In the genomic region with DNA sequence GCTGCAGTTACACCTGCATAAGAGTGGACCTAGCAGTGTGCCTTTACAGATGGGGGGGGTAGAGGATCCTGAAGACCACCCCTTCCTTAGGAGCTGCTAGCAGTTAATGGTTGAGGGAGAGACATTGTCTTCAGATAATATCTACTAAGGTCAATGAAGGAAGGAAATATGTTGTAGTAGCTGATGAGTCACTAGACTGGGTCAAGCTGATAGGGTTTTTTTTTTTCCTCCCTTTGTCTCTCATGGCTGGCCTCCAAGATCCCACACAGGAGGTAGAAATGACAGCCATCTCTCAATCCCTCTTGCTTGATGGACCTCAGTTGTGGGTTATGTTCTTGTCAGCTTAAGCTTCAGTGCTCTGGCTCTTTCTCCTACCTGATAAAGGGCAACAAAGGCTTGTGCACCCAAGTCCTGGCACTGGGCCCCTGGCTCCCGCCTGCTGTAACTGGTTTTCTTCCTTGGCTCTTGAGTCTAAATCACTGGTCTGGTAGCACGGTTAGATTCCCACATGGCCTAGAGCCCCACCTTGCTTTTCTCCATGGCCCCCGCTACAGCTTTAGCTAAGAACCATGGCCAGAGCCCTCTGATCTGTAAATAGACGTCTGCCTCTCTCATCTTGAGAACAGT, we compare ENCODE assay signal across 12 mouse cellular contexts. TPM values are rescaled to one million over a fixed set of nuclear protein-coding genes. Genes with fewer than 3 reads are reported as not detected.
DNase-seq lines count a peak whose midpoint lies in the region; ATAC-seq and TF ChIP-seq lines count a peak whose summit lies in the region.
"Had no signal": no experiment of that assay in that cellular context is flagged by ENCODE, and none has a peak within 500 bp of the region (broad histone marks: within the 10 kb centered on the region; RNA-seq: fewer than 3 reads in every experiment).

No protein-coding gene starts in this region.

- H3K9ac ChIP-seq in lung, postnatal 0 days (replicated peaks; ENCODE audit: low read depth) = no peak overlapping the region
- no peak overlapping the region for H3K9ac ChIP-seq in kidney, embryonic 14.5 days (ENCODE audit: low read depth, low read length)
- H3K9ac ChIP-seq: limb, embryonic 15.5 days had no signal

- TF ChIP-seq EP300 in lung, postnatal 0 days (IDR thresholded peaks at IDR 0.05) = peak; percentile 79

- H3K4me3 ChIP-seq in heart, embryonic 10.5 days = no peak overlapping the region
- no peak overlapping the region for H3K4me3 ChIP-seq in lung, postnatal 0 days (ENCODE audit: low read depth, low read length)
- H3K4me3 ChIP-seq in kidney, embryonic 14.5 days (ENCODE audit: low read length) = no peak overlapping the region
- H3K4me3 ChIP-seq: hindbrain, embryonic 10.5 days; limb, embryonic 15.5 days had no signal

- no peak overlapping the region for H3K4me2 ChIP-seq in lung, postnatal 0 days (replicated peaks; ENCODE audit: low read depth, low read length)
- H3K4me2 ChIP-seq in kidney, embryonic 14.5 days (replicated peaks; ENCODE audit: low read depth, low read length) = no peak overlapping the region
- H3K4me2 ChIP-seq: limb, embryonic 15.5 days had no signal

- no peak overlapping the region for H3K27ac ChIP-seq in heart, embryonic 10.5 days
- H3K27ac ChIP-seq in lung, postnatal 0 days (ENCODE audit: low read length) = no peak overlapping the region
- no peak overlapping the region for H3K27ac ChIP-seq in kidney, embryonic 14.5 days (ENCODE audit: low read depth, low read length)
- H3K27ac ChIP-seq: hindbrain, embryonic 10.5 days; limb, embryonic 15.5 days had no signal

- TF ChIP-seq CTCF in lung, postnatal 0 days (IDR thresholded peaks at IDR 0.05) = no peak

- no peak for ATAC-seq in lung, postnatal 0 days
- ATAC-seq in kidney, embryonic 14.5 days (ENCODE audit: low FRiP score, low TSS enrichment) = no peak

- peak; percentile 29 for DNase-seq in heart, adult 8-10 months (ENCODE audit: low spot score)
- no peak for DNase-seq in heart, embryonic 10.5 days (ENCODE audit: low spot score)
- DNase-seq in MN1 (ENCODE audit: low spot score) = peak; percentile 61
- peak; percentile 60 for DNase-seq in cerebellum, adult 9-11 months
- DNase-seq in lung, postnatal 0 days (ENCODE audit: low spot score) = peak; percentile 48
- DNase-seq in urinary bladder, adult 18-20 months (ENCODE audit: low spot score in 2 of 2) = no peak
- DNase-seq in right cerebral cortex, postnatal 14 days = no peak
- DNase-seq: right cerebral cortex, postnatal 4 days; thymus, postnatal 4 days had no signal

- no peaks in the 10 kb centered on the region for H3K27me3 ChIP-seq in heart, embryonic 10.5 days (ENCODE audit: insufficient read depth, poor library complexity, severe bottlenecking)
- no peaks in the 10 kb centered on the region for H3K27me3 ChIP-seq in lung, postnatal 0 days (replicated peaks; ENCODE audit: insufficient read depth, low read length)
- no peaks in the 10 kb centered on the region for H3K27me3 ChIP-seq in kidney, embryonic 14.5 days (ENCODE audit: control insufficient read depth, insufficient read depth, low read length)
- H3K27me3 ChIP-seq: limb, embryonic 15.5 days had no signal

- no peaks in the 10 kb centered on the region for H3K9me3 ChIP-seq in heart, embryonic 10.5 days
- no peaks in the 10 kb centered on the region for H3K9me3 ChIP-seq in lung, postnatal 0 days (ENCODE audit: low read length)
- H3K9me3 ChIP-seq in kidney, embryonic 14.5 days (ENCODE audit: control insufficient read depth, low read length) = no peaks in the 10 kb centered on the region
- H3K9me3 ChIP-seq: hindbrain, embryonic 10.5 days; limb, embryonic 15.5 days had no signal

- peaks cover 11% of the 10 kb centered on the region for H3K4me1 ChIP-seq in heart, embryonic 10.5 days
- peaks cover 2% of the 10 kb centered on the region; the same call in 1 of the 2 replicates for H3K4me1 ChIP-seq in lung, postnatal 0 days (ENCODE audit: insufficient read depth, low read depth, low read length)
- 0 out of 2 replicates have a peak, but pooled peaks cover 4% of the 10 kb centered on the region for H3K4me1 ChIP-seq in kidney, embryonic 14.5 days (ENCODE audit: control insufficient read depth, insufficient read depth, low read length)

- WGBS in heart, embryonic 10.5 days = 62% methylated on average over 4 of the region's 4 CpGs
- 52% methylated on average over 4 of the region's 4 CpGs for WGBS in lung, postnatal 0 days
- 67% methylated on average over 4 of the region's 4 CpGs for WGBS in kidney, embryonic 14.5 days

- peaks cover 6% of the 10 kb centered on the region for H3K36me3 ChIP-seq in heart, embryonic 10.5 days
- H3K36me3 ChIP-seq in lung, postnatal 0 days (ENCODE audit: insufficient read depth, low read length) = no peaks in the 10 kb centered on the region
- peaks cover 4% of the 10 kb centered on the region; the same call in 1 of the 2 replicates for H3K36me3 ChIP-seq in kidney, embryonic 14.5 days (ENCODE audit: control insufficient read depth, insufficient read depth, low read length)
- H3K36me3 ChIP-seq: hindbrain, embryonic 10.5 days had no signal

RNA-seq across cellular contexts. Expression of a gene that starts 0.6 kb away (rescaled TPM):
- 10 to 100 TPM; 26.1 to 34.0 (median 27.8) TPM for total RNA-seq in heart, adult 8-10 months (2022)
- polyA plus RNA-seq in heart, embryonic 10.5 days (2016; fragmentation: Nextera tagmentation; extraction: Ambion mirVana) = 37.7 and 44.3 TPM in 2 replicates
- polyA plus RNA-seq in lung, postnatal 0 days (2015; fragmentation: Nextera tagmentation; extraction: Ambion mirVana) = 20.9 and 25.6 TPM in 2 replicates
- 25.5 and 27.3 TPM in 2 replicates for polyA plus RNA-seq in kidney, embryonic 14.5 days (2014; fragmentation: Nextera tagmentation; extraction: Ambion mirVana)

RNA-seq across cellular contexts. Expression of a gene that starts 6.1 kb away (rescaled TPM):
- 1 to 10 TPM; 1.9 to 3.9 (median 3.1) TPM for total RNA-seq in heart, adult 8-10 months (2022)
- polyA plus RNA-seq in heart, embryonic 10.5 days (2016; fragmentation: Nextera tagmentation; extraction: Ambion mirVana) = 1.2 and 1.3 TPM in 2 replicates
- 2.4 and 3.4 TPM in 2 replicates for polyA plus RNA-seq in lung, postnatal 0 days (2015; fragmentation: Nextera tagmentation; extraction: Ambion mirVana)
- 3.0 and 4.0 TPM in 2 replicates for polyA plus RNA-seq in kidney, embryonic 14.5 days (2014; fragmentation: Nextera tagmentation; extraction: Ambion mirVana)

Comparison
In these comparisons a context has a peak if more than half of its experiments do, and no peak if none do; other contexts are left out.
1. DNase-seq: peak in heart, adult 8-10 months (single experiment), MN1 (single experiment), cerebellum, adult 9-11 months (single experiment) and lung, postnatal 0 days (single experiment); none in heart, embryonic 10.5 days (single experiment), urinary bladder, adult 18-20 months (0 of 2) and right cerebral cortex, postnatal 14 days (single experiment).